Mouse (Mus musculus) neural tube, embryonic 15.5 days (tissue): Measurements from ENCODE around the gene Gm10643. TPM values are rescaled to one million over a fixed set of nuclear protein-coding genes. Genes with fewer than 3 reads are reported as not detected.

Experiments used
- ATAC-seq: fragments of 200-750 bp; cut with Nextera tagmentation; 2 replicates; pipeline ENCODE4 v1.8.0; 2017; ENCODE audit warnings: mild to moderate bottlenecking, moderate TSS enrichment, moderate library complexity; ENCODE audit not compliant: low FRiP score
- H3K27ac ChIP-seq: fragments of 300-500 bp; sonication (generic); replicated peaks from 2 replicates; pipeline ENCODE4 v1.5.1; 2015; ENCODE audit warnings: mild to moderate bottlenecking, inconsistent platforms
- H3K27me3 ChIP-seq: fragments of 300-500 bp; sonication (generic); replicated peaks from 2 replicates; pipeline ENCODE4 v1.6.1; 2015; ENCODE audit warnings: inconsistent platforms
- H3K36me3 ChIP-seq: fragments of 300-500 bp; sonication (generic); 2 replicates; pipeline ENCODE4 v1.6.1; 2015; ENCODE audit warnings: inconsistent platforms
- H3K4me1 ChIP-seq: fragments of 300-500 bp; sonication (generic); 2 replicates; pipeline ENCODE4 v1.6.1; 2015; ENCODE audit warnings: inconsistent platforms
- H3K4me2 ChIP-seq: fragments of 300-500 bp; sonication (generic); 2 replicates; pipeline ENCODE4 v1.6.1; 2015; ENCODE audit warnings: inconsistent platforms, mild to moderate bottlenecking, moderate library complexity
- H3K4me3 ChIP-seq: fragments of 300-500 bp; sonication (generic); replicated peaks from 2 replicates; pipeline ENCODE4 v1.5.1; 2015; ENCODE audit warnings: mild to moderate bottlenecking, inconsistent platforms
- H3K9ac ChIP-seq: fragments of 300-500 bp; sonication (generic); replicated peaks from 2 replicates; pipeline ENCODE4 v1.6.1; 2015; ENCODE audit warnings: mild to moderate bottlenecking, inconsistent platforms
- H3K9me3 ChIP-seq: fragments of 300-500 bp; sonication (generic); replicated peaks from 2 replicates; pipeline ENCODE4 v1.6.1; 2016; ENCODE audit warnings: inconsistent platforms
- WGBS: fragments of 180-500 bp; shearing (Covaris S2); methylation state at CpG from one replicate; pipeline ENCODE4 v1.1.7; 2015; ENCODE audit warnings: mixed read lengths; 5-methylcytosine and 5-hydroxymethylcytosine counted together
- polyA plus RNA-seq: library from polyadenylated mRNA; unstranded; fragments of >200 nt; fragmentation: Nextera tagmentation; extraction: Ambion mirVana; gene quantifications from 2 replicates; pipeline ENCODE4 v1.2.1, GENCODE M21; 2015

The Gm10643 gene
- polyA plus RNA-seq, 1 experiment from 2014 or later: 1.8 TPM

DNA sequence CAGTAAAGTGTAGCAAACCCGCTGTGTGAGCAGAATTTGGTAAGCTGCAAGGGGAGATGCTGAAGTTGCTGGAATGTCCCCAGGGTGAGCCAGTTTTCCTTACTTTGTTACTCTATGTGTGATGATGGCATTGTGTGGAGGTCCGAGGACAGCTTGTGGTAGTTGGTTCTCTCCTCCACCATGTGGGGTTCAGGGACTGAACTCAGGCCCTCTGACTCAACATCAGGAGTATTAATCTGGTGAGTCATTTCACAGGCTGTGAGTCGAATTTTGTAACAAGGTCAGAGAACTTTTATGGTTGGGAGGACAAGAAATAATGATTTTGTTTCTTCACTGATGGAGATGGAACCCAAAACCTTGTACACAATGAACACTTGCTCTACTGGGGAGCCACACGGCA, 32.2 kb downstream of the Gm10643 start:
- Histone ChIP-seq H3K27ac (no peak overlapping the region), H3K9me3 (no peaks in the 10 kb centered on the region), H3K4me3 (no peak overlapping the region), H3K4me1 (no peaks in the 10 kb centered on the region), H3K27me3 (peaks cover 19% of the 10 kb centered on the region), H3K4me2 (no peak overlapping the region), H3K36me3 (no peaks in the 10 kb centered on the region), H3K9ac (no peak overlapping the region)
- WGBS: 78% methylated on average over 4 of the region's 4 CpGs
- ATAC-seq: no peak

GRCm38 (mm10) chr8:84029272-84029671, 35.7 kb downstream of the Gm10643 start:
- WGBS: 88% methylated on average over 5 of the region's 5 CpGs
- H3K36me3 ChIP-seq: no peaks in the 10 kb centered on the region
- no peak overlapping the region for H3K4me2 ChIP-seq
- no peaks in the 10 kb centered on the region for H3K9me3 ChIP-seq
- H3K4me3 ChIP-seq: no peak overlapping the region
- no peak overlapping the region for H3K9ac ChIP-seq
- peaks cover 14% of the 10 kb centered on the region for H3K4me1 ChIP-seq
- no peak overlapping the region for H3K27ac ChIP-seq
- no peak for ATAC-seq
- H3K27me3 ChIP-seq: peaks cover 24% of the 10 kb centered on the region

DNA sequence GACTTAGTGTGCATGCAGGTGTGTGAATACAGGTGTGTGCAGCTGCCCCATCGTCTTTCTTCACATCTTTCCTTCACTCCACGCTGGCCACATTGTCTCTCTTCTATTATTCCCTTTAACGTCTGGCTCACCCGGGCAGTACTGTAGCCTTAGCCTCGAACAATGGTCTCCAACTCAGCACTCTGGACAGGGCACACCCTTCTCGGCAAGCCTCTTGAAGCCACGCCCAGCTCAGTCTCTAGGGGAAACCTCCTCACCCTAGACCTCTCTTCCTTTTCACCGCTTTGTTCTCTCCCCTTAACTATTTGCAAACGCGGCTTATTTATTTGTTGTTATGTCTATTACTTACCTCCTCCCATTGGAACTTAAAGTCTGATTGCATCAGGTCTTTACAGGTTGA, 37.5 kb downstream of the Gm10643 start:
- WGBS: 7% methylated on average over 10 of the region's 10 CpGs
- H3K27ac ChIP-seq: no peak overlapping the region
- peaks cover 26% of the 10 kb centered on the region for H3K27me3 ChIP-seq
- no peaks in the 10 kb centered on the region for H3K36me3 ChIP-seq
- peaks cover 14% of the 10 kb centered on the region for H3K4me1 ChIP-seq
- H3K4me2 ChIP-seq: no peak overlapping the region
- H3K9me3 ChIP-seq: no peaks in the 10 kb centered on the region
- no peak for ATAC-seq
- H3K4me3 ChIP-seq: no peak overlapping the region
- H3K9ac ChIP-seq: no peak overlapping the region

GRCm38 (mm10) chr8:84025863-84026262, 39.1 kb downstream of the Gm10643 start:
- Histone ChIP-seq H3K4me2 (peak overlapping the region; percentile 93), H3K27me3 (peaks cover 39% of the 10 kb centered on the region), H3K36me3 (no peaks in the 10 kb centered on the region), H3K27ac (no peak overlapping the region), H3K9me3 (no peaks in the 10 kb centered on the region), H3K4me1 (peaks cover 18% of the 10 kb centered on the region), H3K9ac (peak overlapping the region; percentile 62), H3K4me3 (peak overlapping the region; percentile 53)
- ATAC-seq: peak; percentile 77
- 1% methylated on average over 41 of the region's 41 CpGs for WGBS

DNA sequence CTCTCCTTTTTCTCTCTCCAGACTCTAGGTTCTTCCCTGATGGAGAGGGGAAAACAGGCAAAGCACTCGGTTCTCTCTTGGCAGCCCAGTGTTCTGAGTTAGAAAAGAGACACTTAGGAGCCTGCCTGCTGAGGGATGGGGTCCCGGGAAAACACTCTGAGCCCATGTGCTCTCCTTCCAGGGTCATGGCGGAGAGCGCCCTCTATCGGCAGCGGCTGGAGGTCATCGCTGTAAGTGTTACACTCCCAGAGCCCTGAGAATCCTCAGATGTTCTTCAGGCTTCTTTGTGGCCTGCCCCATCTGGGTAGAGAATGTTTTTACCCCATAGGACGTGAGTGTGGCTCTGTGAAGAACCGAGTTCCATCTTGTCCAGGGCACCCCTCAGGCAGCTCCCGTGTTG, 40.8 kb downstream of the Gm10643 start:
- Histone ChIP-seq H3K9ac (no peak overlapping the region), H3K27me3 (peaks cover 44% of the 10 kb centered on the region), H3K4me2 (no peak overlapping the region), H3K9me3 (no peaks in the 10 kb centered on the region), H3K4me3 (no peak overlapping the region), H3K36me3 (no peaks in the 10 kb centered on the region), H3K4me1 (peaks cover 19% of the 10 kb centered on the region), H3K27ac (no peak overlapping the region)
- no peak for ATAC-seq
- WGBS: 12% methylated on average over 10 of the region's 10 CpGs

DNA sequence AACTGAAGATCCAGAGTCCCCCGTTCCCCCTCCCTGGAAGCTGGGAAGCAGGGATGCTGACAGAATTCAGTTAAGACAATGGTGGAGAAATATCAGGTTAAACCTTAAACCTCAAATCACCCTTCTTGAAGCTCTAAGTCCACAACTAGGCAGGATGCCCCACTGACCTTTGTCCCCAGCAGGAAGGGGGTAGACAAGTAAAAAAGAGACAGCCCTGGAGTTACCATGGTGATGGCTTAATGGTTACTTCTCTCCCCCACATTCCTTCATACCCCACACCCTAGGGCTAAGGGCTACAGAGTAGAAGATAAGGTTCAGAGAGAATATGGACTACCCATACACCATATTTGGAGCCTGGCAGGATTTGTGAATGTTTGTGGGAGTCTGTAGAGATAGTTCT, 41.3 kb downstream of the Gm10643 start:
- H3K4me3 ChIP-seq: no peak overlapping the region
- no peaks in the 10 kb centered on the region for H3K36me3 ChIP-seq
- H3K27ac ChIP-seq: no peak overlapping the region
- H3K27me3 ChIP-seq: peaks cover 44% of the 10 kb centered on the region
- H3K4me1 ChIP-seq: peaks cover 19% of the 10 kb centered on the region
- no peaks in the 10 kb centered on the region for H3K9me3 ChIP-seq
- H3K9ac ChIP-seq: no peak overlapping the region
- H3K4me2 ChIP-seq: no peak overlapping the region
- 61% methylated on average over 1 of the region's 1 CpGs for WGBS
- ATAC-seq: no peak

- Histone ChIP-seq H3K36me3 (no peaks in the 10 kb centered on the region), H3K9ac (no peak overlapping the region), H3K9me3 (no peaks in the 10 kb centered on the region), H3K4me3 (no peak overlapping the region), H3K27me3 (peaks cover 39% of the 10 kb centered on the region), H3K4me2 (no peak overlapping the region), H3K4me1 (peaks cover 19% of the 10 kb centered on the region), H3K27ac (no peak overlapping the region)
- WGBS: 42% methylated on average over 5 of the region's 5 CpGs
- ATAC-seq: no peak
Observed at GRCm38 (mm10) chr8:84023085-84023484, 41.9 kb downstream of the Gm10643 start.

DNA sequence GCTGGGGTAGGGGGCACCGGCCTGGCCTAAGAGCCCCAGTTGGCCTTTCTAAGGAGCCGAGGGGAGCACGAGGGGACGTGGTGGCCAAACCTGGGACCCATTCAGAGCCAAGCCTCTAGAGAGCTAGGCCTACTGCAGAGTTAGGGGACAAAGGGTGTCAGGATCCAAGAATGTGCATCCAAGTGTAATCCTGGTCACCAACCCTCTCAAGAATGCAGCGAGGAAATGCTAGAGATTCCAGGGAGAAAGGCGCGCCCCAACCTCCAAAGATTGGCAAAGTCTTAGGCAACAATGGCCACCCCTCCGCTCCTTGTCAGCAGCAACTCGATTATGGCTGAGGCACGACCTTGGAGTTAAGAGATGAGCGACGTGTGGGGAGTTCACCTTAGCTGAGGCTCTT, 43.4 kb downstream of the Gm10643 start:
- H3K36me3 ChIP-seq: no peaks in the 10 kb centered on the region
- no peak overlapping the region for H3K9ac ChIP-seq
- peaks cover 25% of the 10 kb centered on the region for H3K27me3 ChIP-seq
- no peaks in the 10 kb centered on the region for H3K9me3 ChIP-seq
- peaks cover 14% of the 10 kb centered on the region for H3K4me1 ChIP-seq
- 54% methylated on average over 12 of the region's 12 CpGs for WGBS
- no peak for ATAC-seq
- no peak overlapping the region for H3K27ac ChIP-seq
- no peak overlapping the region for H3K4me3 ChIP-seq
- no peak overlapping the region for H3K4me2 ChIP-seq

GRCm38 (mm10) chr8:84021096-84021495, 43.8 kb downstream of the Gm10643 start, which contains the start of gene Palm3:
Palm3 (plus strand) TSS chr8:84021471.
- WGBS: 7% methylated on average over 18 of the region's 18 CpGs
- Histone ChIP-seq H3K36me3 (no peaks in the 10 kb centered on the region), H3K4me3 (no peak within 1 kb of the TSS), H3K27me3 (peaks cover 21% of the 10 kb centered on the region), H3K4me2 (no peak within 1 kb of the TSS), H3K27ac (no peak within 1 kb of the TSS), H3K9me3 (no peaks in the 10 kb centered on the region), H3K4me1 (peaks cover 10% of the 10 kb centered on the region), H3K9ac (no peak within 1 kb of the TSS)
- ATAC-seq: no peak

DNA sequence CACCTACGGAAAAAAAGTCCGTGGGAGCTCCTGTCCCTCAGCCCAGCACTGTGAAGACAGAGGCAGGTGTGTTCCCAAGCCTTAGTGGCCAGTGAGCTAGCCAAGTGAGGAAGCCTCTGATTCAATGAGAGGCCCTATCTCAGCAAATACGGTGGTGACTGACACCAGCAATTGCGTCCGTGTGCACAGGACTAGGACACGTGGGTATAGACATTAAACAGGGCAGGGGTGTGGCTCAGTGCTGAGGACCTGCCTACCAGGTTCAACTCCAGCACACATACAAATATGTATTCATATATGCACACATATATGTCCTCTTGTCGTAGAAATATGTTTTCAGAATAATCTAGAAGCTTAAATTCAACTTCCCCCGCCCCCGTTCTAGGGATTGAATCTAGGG, 45.2 kb downstream of the Gm10643 start:
- Histone ChIP-seq H3K9me3 (no peaks in the 10 kb centered on the region), H3K4me2 (no peak overlapping the region), H3K27me3 (peaks cover 21% of the 10 kb centered on the region), H3K36me3 (no peaks in the 10 kb centered on the region), H3K4me1 (0 out of 2 replicates have a peak, but pooled peaks cover 5% of the 10 kb centered on the region), H3K9ac (no peak overlapping the region), H3K4me3 (no peak overlapping the region), H3K27ac (no peak overlapping the region)
- 89% methylated on average over 9 of the region's 9 CpGs for WGBS
- ATAC-seq: no peak

- H3K4me3 ChIP-seq: no peak overlapping the region
- H3K4me2 ChIP-seq: no peak overlapping the region
- H3K36me3 ChIP-seq: no peaks in the 10 kb centered on the region
- H3K4me1 ChIP-seq: peaks cover 17% of the 10 kb centered on the region
- ATAC-seq: no peak
- peaks cover 35% of the 10 kb centered on the region for H3K27me3 ChIP-seq
- H3K9me3 ChIP-seq: no peaks in the 10 kb centered on the region
- 93% methylated on average over 5 of the region's 5 CpGs for WGBS
- H3K27ac ChIP-seq: no peak overlapping the region
- no peak overlapping the region for H3K9ac ChIP-seq
Observed at GRCm38 (mm10) chr8:84015833-84016232, 49.1 kb downstream of the Gm10643 start.
